Mouse (Mus musculus) gastrocnemius, adult 2 months (tissue): ENCODE results near the gene Sash1. TPM values are rescaled to one million over a fixed set of nuclear protein-coding genes. Genes with fewer than 3 reads are reported as not detected.
A peak's percentile ranks its signal among the peaks of the same experiment; 100 is the strongest.

Experiments used
- DNase-seq: peaks from one replicate; pipeline ENCODE4 v3.0.0; 2022
- H3K27ac ChIP-seq: fragments of 200-600 bp; 2 replicates; pipeline ENCODE4 v1.8.1; 2022; ENCODE audit warnings: mild to moderate bottlenecking
- H3K4me3 ChIP-seq: fragments of 200-600 bp; 2 replicates; pipeline ENCODE4 v1.8.1; 2022; ENCODE audit warnings: mild to moderate bottlenecking, moderate library complexity
- CTCF ChIP-seq: fragments of 200-600 bp; IDR thresholded peaks from 2 replicates; pipeline ENCODE4 v1.8.1; 2022; ENCODE audit warnings: antibody characterized with exemption, mild to moderate bottlenecking, moderate library complexity
- intact Hi-C: fragments of 180-260 bp; cut with DNase I; formaldehyde crosslinking; loops from one replicate; pipeline ENCODE4 v1.15.1; 2025
- total RNA-seq, 2 experiments: library from RNA; stranded (reverse); gene quantifications; 2 replicates each; pipeline ENCODE4 v1.2.3; 2021

Gene Sash1
- total RNA-seq, 2 experiments from 2014 or later = 10.6 to 17.9 TPM

- intact Hi-C loops = no loop called here
These were observed 19.7 kb downstream of the Sash1 start for GRCm38 (mm10) chr10:8866062-8866642.

GRCm38 (mm10) chr10:8860655-8861054 is 25.2 kb downstream of the Sash1 start:
- intact Hi-C loops = no loop called here
- TF ChIP-seq CTCF = no peak
- H3K27ac ChIP-seq = no peak overlapping the region
- H3K4me3 ChIP-seq = no peak overlapping the region
- no peak for DNase-seq

More at GRCm38 (mm10) chr10:8866062-8866642, 19.7 kb downstream of the Sash1 start:
- peak; percentile 77 for DNase-seq
- Histone ChIP-seq H3K4me3 (no peak overlapping the region), H3K27ac (peak overlapping the region; percentile 77)
- no peak for TF ChIP-seq CTCF

GRCm38 (mm10) chr10:8858718-8859117 is 27.2 kb downstream of the Sash1 start:
- no peak overlapping the region for H3K27ac ChIP-seq
- no peak for DNase-seq
- intact Hi-C loops = no loop called here
- H3K4me3 ChIP-seq = no peak overlapping the region
- TF ChIP-seq CTCF = no peak

- no peak overlapping the region for H3K27ac ChIP-seq
- no peak overlapping the region for H3K4me3 ChIP-seq
- no peak for DNase-seq
- TF ChIP-seq CTCF = no peak
- intact Hi-C loops = no loop called here
These were observed 28.9 kb downstream of the Sash1 start for GRCm38 (mm10) chr10:8856942-8857341.

GRCm38 (mm10) chr10:8853326-8853725 is 32.5 kb downstream of the Sash1 start:
- intact Hi-C loops = no loop called here
- no peak overlapping the region for H3K27ac ChIP-seq
- DNase-seq = no peak
- H3K4me3 ChIP-seq = no peak overlapping the region
- TF ChIP-seq CTCF = no peak

GRCm38 (mm10) chr10:8851625-8852024 is 34.2 kb downstream of the Sash1 start:
- TF ChIP-seq CTCF = no peak
- intact Hi-C loops = no loop called here
- Histone ChIP-seq H3K4me3 (no peak overlapping the region), H3K27ac (no peak overlapping the region)
- DNase-seq = no peak

- Histone ChIP-seq H3K4me3 (no peak overlapping the region), H3K27ac (no peak overlapping the region)
- intact Hi-C loops = no loop called here
- TF ChIP-seq CTCF = no peak
- no peak for DNase-seq
These were observed 37.9 kb downstream of the Sash1 start for GRCm38 (mm10) chr10:8847974-8848373.

GRCm38 (mm10) chr10:8846258-8846657 is 39.6 kb downstream of the Sash1 start:
- TF ChIP-seq CTCF = no peak
- no peak for DNase-seq
- intact Hi-C loops = no loop called here
- no peak overlapping the region for H3K27ac ChIP-seq
- H3K4me3 ChIP-seq = no peak overlapping the region

GRCm38 (mm10) chr10:8845230-8845770 is 40.6 kb downstream of the Sash1 start:
- TF ChIP-seq CTCF = no peak
- DNase-seq = no peak
- intact Hi-C loops = no loop called here
- Histone ChIP-seq H3K4me3 (no peak overlapping the region), H3K27ac (no peak overlapping the region)

- Histone ChIP-seq H3K4me3 (no peak overlapping the region), H3K27ac (no peak overlapping the region)
- TF ChIP-seq CTCF = no peak
- intact Hi-C loops = no loop called here
- DNase-seq = no peak
These were observed 45.9 kb downstream of the Sash1 start for GRCm38 (mm10) chr10:8839956-8840355.

GRCm38 (mm10) chr10:8833816-8834464 is 51.9 kb downstream of the Sash1 start:
- intact Hi-C loops = no loop called here
- Histone ChIP-seq H3K4me3 (no peak overlapping the region), H3K27ac (no peak overlapping the region)
- TF ChIP-seq CTCF = peak; percentile 59
- peak; percentile 36 for DNase-seq

- Histone ChIP-seq H3K27ac (no peak overlapping the region), H3K4me3 (no peak overlapping the region)
- no peak for DNase-seq
- no peak for TF ChIP-seq CTCF
- intact Hi-C loops = no loop called here
These were observed 59.6 kb downstream of the Sash1 start for GRCm38 (mm10) chr10:8826303-8826702.

- intact Hi-C loops = no loop called here
- TF ChIP-seq CTCF = no peak
- H3K27ac ChIP-seq = no peak overlapping the region
- DNase-seq = no peak
- H3K4me3 ChIP-seq = no peak overlapping the region
These were observed 60.0 kb downstream of the Sash1 start for GRCm38 (mm10) chr10:8825874-8826273.

GRCm38 (mm10) chr10:8818066-8818465 is 67.8 kb downstream of the Sash1 start:
- DNase-seq = peak; percentile 51
- no peak overlapping the region for H3K4me3 ChIP-seq
- intact Hi-C loops = no loop called here
- TF ChIP-seq CTCF = no peak
- peak overlapping the region; percentile 70 for H3K27ac ChIP-seq
